Mouse (Mus musculus) c-Kit-negative CD71-positive TER-119-positive erythroid progenitor cells, embryonic 14.5 days (primary cell): ENCODE measurements around the gene Ficd.
A peak's percentile ranks its signal among the peaks of the same experiment; 100 is the strongest.

ENCODE experiments used
- DNase-seq: peaks from one replicate; pipeline ENCODE4 v3.0.0-alpha.2; 2013; ENCODE audit warnings: low read depth, low spot score

The Ficd gene

DNA sequence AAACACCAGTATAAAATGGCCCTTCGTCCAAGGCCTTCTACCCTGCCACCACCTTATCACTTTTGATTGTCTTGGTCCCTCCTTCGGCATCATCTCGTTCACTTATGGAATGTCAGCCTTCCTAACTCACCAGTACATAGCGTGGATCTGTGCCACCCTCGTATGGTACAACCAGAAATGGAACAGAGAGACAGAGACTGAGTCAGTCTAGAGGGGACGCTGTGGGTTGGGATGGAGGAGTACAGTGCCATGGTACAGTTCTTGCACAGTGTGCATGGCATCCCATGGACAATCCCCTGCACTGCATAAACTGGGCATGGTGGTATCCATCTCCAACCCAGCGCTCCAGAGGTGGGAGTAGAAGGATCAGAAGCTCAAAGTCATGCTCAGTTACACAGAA is 6.9 kb upstream of the Ficd start:
- DNase-seq: no peak

DNA sequence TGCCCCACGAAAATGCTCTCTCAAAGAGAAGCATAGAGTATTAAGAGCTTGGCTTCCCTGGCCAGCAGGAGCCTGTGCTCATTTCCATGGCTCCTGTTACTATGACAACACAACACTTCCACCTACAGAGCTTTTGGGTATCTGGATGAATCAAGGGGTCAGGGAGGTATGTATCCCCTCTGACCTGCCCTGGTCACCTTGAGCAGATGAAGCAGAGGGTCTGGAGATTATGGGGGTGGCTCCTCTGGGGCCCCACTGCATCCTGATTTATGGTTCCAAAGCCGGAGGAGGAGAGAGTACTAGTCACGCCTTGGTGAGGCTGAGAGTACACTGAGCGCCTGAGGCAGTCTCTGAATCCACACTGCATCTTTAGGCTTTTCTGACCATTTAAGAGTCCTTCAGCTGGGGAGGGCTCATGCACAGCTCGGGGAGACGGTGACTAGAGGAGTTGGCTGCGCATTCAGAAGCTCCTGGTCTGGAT is 4.9 kb upstream of the Ficd start:
- DNase-seq: no peak

DNA sequence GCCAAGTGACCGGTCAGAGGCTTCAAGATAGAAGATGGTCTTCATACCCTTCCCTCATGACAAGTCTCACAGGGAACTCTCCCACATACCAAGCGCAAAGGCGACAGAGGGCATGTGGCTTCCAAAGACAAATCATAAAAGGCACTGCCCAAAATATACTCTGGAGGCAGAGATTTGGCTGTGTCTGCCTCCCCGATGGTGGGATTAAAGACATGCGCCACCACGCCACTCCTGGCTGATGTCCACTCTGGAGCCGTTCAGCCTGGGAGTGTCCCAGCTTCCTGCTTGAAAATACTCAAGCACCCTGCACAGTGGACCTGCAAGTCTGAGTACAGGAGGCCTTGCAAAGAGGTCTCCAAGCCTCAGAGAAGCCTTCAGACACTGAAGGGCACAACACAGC is 4.4 kb upstream of the Ficd start:
- no peak for DNase-seq

DNA sequence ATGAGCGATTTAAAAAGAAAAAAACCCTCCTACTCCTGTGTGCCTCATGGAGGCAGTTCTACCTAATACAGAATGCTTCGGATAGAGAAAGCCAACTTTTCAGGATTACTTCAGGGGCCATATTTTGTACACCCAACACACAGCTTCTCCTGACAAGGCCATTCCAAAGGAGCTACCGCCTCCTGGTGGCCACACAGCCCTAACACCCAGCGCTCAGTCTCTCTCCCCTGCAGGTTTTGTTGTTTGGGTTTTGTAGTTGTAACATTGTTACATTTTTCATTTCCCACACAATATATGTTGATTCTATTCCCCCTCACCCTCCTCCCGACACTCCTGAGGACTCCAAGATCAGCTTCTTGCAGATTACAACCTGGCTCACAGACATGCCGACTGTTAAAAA is 3.4 kb upstream of the Ficd start:
- DNase-seq: no peak

DNA sequence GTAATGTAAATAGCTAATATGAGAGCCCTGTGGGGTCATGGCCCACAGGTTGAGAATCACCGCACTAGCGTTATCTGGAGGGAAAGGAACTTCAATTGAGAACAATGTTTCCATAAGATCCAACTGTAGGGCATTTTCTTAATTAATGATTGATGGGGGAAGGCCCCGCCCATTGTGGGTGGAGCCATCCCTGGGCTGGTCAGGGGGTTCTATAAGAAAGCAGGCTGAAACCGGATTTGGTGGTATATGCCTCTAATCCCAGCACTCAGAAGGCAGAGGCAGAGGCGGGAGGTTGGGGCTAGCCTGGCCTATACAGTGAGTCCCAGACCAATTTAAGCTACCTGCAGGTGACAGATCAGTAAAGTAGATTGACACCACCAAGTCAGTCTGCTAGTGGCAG is 1.2 kb upstream of the Ficd start:
- no peak for DNase-seq

DNA sequence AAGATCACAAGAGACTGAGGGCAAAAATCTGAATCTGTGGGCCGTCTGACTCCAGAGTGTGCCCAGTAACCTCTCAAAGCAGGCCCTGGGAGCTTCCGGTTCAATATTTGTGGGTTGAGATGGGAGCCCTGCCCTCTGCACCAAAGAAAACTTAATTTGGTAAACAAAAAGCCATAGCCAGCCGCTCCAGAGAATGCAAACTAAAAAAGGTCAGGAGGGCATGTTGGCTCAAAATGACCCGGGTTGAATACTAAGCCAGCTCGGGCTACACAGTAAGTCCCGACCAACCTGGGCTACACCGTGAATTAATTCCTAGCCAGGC is 619 bp upstream of the Ficd start:
- no peak for DNase-seq

DNA sequence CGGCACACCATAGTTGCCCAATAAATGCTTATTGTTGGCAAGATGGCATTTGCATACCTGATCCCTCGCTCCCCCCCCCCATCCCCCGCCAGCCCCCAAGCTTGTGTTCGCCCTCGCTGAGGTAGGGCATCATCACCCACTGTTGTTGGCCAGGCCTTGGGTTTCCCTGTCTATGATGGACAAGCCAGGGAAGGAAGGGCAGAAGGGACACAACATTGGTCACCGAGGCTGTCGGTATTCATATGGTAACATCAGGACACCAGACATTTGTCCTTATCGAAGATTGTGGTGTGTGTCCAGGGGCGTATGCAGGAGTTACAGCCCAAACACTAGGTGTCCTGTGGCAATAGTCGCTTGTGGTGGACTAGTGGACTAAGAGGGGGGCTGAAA is 505 bp downstream of the Ficd start:
- DNase-seq: no peak

DNA sequence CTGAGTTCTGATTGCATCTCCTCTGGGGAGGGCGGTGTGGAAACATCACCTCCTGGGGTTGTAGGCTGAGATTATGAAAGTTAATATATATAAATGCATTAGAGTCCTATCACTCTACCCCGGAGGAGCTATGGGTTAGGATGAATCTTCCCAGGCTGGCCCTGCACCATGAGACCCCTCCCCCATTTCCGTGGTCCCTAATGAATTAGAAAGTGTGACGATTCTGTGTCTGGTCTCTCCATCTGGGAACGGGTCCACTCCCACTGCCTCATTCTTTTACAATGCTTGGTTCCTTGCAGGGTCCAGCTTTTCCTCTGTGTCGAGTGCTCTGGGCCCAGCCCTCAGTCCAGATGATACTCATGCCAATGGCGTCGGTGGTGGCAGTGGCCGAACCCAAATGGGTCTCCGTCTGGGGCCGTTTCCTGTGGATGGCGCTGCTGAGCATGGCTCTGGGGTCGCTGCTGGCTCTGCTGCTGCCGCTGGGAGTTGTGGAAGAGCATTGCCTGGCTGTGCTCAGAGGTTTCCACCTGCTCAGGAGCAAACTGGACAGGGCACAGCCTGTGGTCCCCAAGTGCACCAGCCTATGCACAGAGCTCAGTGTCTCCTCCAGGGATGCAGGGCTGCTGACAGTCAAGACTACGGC is 1.0 kb downstream of the Ficd start:
- no peak for DNase-seq

DNA sequence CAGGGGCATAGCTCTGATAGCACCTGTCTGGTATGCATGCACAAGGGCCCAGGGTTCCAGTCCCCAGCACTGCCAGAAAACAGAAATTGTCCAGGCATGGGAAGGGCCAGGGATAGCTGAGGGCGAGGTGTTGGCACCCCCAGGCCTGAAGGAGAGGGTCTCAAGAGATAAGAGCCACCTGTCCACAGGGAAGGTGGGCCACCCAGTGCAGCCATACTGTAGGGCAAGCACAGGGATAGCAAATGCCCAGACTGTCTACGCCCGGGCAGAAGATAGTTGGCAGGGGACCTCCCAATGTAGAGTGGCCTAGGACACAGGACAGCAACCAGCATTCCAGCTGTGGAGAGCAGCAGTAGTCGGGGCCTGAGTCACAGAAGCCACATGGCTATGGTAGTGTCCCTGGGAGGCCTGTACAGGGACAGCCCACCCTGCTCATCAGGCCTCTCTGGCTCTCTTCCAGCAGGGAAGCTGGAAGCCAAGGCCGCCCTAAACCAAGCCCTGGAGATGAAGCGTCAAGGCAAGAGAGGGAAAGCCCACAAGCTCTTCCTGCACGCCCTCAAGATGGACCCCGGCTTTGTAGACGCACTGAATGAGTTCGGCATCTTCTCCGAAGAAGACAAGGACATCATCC is 2.1 kb downstream of the Ficd start:
- DNase-seq: no peak

DNA sequence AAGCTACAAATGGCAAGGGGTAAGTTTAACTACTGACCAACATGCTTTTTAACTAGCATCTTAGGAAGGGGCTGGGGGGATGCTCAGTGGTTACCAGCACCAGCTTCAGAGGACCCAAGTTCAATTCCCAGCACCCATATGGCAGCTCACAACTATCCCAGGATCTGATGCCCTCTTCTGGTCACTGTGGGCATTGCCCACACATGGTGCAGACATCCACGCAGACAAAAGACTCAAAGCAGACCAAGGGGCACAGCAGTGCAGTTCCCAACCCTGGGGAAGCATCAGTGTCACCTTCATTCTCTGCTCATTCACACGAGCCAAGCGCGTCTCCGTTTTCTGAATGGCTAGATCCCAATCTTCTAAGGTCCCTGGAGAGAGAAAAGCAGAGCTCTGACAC is 12.0 kb downstream of the Ficd start:
- DNase-seq: no peak

DNA sequence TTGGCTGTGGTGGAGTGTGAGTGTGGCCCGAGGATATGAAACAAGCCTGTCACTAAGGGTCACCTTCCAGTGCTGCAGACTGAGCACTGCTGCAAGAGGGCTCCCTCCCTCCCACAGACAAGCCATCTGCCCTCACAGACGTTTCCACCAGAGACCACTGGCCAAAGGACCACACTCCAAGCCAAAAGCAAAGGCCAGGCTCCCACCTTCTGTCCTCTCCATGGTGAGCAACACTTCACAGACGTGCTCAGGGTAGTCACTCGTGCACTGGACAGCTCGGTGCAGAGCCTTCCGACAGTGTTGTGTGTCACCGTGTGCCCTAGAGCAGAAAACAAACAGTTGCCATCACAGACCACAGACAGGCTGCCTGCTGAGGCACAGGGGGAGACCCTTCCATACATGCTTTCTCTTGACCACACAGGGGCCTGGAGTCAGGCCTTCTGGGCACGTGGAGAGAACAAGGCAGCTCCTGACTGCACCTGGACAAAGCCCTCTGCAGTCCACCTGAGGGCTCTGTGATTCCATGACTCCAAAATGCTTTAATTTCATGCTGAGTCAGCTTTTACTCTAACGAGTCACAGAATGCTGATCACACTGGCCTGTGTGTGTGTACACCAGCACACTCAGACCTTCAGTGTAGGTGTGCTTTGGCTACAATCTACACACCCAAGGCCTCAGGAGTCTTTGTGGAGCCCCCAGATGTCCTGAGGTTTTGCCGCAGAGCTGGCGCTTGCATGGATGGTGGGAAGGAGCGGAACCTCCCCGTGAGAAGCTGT is 13.1 kb downstream of the Ficd start:
- DNase-seq: no peak

DNA sequence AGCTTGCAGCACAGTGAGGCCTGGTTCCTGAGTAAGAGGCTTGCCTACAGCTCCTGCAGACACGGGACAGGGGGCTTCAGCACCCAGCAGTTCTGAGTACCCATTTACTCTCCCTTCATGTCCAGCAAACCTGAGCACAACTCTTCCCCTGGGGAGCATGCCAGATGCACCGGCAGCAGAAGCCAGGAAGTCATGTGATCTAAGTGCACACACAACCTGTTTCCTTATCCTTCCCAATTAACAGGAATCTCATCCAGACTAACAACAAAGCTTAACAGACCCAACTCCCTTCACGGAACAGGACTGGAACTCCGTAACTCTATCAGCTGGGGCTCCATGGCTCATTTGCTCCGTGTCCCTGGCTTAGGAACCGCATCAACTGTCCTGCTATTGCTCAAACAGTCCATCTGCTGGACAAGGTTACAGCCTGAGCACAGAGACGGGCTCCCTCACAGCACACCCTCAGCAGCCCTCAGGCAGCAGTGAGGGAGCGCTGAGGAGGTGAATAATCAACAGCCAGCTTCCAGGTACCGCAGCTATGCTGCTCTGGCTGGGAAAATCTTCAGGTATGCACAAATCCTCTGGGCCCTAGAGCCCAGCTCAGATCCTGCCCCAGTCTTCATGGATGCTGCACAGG is 16.0 kb downstream of the Ficd start:
- DNase-seq: no peak

DNA sequence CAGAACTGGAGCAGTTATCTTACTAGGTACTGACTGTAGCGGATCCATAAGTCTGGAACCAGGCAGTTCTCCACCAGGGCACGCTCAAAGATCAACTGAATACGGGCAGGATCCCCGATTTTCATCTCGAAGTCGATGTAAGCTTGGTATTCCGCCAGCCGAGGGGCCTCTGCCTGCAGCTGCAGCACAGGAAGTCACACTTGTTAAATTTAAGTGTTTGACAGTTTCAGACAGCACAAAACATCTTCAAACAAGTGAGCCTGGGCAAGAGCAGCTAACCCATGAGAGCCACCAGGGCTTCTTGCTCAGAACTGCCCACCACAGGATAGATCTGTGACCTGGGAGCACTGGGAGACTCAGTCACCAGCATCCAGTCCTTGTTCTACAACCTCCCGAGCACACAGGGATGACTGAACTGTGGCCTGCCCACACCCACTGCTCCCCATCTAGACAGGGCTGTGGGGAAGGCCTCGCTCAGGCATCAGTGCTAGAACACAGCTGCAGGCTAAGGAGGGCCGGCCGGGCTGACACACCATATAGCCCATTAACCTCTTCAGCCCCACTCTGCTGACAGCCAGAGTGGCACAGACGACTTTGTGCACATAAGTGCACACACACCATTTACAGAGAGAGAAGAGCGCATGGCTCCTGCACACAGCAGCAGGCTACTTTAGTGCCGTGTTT is 19.9 kb downstream of the Ficd start:
- DNase-seq: no peak

DNA sequence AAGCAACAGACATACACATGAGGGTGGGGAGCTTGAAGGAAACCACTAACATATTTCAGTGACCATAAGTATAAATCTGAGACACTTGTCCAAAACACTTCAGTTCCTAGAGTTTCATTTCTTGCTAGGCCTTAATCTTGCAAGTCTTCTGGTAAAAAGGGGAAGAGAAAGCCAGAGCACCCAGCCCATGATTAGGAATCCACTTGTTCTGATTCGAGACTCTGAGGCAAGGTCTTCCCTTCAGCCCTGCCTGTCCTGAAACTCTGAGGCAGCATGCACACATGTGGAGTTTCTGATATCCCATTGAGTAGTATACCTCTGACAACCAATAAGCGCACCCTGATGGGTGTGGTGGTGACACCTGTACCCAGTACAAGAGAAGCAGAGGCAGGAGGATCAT is 26.0 kb downstream of the Ficd start:
- no peak for DNase-seq

DNA sequence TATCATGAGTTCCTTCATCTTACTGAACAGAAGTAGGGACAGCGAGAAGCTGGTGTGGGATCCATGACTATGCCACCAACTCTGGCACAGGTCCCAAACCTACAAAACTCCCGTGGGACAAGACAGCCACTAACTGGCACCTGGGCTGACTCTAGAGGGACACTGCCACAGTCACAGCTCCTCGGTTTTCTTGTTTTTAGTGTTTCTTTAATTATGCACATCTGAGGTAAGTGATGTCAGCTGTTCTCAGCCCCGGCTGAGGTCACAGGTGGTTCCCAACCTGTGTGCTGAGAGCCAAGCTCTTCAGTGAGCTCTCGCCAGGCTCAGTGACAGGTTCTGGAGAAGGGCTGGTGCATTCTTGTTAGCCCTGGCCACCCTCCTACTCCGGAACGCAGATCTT is 28.8 kb downstream of the Ficd start:
- DNase-seq: no peak

DNA sequence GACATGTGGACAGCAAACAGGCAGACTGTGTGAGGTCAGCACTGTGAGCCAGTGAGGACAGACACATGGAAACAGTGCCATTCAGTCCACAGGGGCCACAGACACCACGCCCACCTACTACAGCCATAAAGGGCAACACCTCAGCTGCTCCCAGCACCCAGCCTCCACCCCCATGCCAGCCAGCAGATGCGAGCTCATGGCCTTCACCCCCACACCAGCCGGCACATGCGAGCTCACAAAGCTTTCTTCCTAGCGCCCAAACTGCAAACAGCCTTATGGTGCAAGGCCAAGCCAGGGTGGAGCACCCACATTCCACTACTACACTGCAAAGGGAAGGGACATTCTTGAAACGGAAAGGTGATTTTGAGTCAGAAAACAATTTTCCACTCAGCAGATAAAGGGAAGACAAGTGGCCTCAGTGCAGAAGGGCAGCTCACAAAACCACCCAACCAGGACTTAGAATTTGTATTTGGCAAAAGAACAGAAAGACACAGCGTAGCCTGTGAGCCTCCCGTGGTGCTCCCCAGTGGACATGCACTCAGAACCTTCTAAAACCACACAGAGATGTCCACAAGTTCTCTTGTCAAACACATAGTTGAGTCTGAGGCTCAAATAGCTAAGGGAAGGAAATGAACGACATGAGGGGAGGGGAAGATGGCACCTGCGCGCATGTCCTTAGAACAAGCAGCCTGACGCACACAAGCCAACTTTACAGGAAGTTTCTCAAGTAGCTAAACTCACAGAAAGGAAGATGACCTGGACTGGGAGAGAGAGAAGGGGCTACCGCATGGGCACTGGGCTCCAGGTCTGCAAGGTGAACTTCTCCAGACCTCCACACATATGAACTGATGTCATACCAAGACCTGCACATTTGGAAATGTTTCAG is 30.3 kb downstream of the Ficd start:
- DNase-seq: no peak

DNA sequence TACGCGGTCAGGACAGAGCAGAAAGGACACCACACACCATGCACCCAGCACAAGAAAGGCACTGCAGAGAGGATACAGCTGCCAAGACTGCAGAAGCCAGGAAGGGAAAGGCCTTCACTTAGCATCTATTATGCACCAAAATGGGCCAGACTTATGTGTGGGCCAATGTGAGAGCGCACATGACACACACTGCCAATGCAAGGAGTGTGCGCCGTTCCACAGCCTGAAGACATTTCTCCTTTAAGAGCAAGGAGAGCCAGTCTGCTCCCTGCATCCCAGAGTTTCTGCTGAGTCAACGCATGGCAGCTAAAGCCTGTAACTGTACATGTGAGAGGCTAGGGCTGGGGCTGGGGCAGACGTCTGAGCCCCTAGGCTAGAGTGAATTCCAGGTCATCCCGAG is 33.2 kb downstream of the Ficd start:
- DNase-seq: no peak

DNA sequence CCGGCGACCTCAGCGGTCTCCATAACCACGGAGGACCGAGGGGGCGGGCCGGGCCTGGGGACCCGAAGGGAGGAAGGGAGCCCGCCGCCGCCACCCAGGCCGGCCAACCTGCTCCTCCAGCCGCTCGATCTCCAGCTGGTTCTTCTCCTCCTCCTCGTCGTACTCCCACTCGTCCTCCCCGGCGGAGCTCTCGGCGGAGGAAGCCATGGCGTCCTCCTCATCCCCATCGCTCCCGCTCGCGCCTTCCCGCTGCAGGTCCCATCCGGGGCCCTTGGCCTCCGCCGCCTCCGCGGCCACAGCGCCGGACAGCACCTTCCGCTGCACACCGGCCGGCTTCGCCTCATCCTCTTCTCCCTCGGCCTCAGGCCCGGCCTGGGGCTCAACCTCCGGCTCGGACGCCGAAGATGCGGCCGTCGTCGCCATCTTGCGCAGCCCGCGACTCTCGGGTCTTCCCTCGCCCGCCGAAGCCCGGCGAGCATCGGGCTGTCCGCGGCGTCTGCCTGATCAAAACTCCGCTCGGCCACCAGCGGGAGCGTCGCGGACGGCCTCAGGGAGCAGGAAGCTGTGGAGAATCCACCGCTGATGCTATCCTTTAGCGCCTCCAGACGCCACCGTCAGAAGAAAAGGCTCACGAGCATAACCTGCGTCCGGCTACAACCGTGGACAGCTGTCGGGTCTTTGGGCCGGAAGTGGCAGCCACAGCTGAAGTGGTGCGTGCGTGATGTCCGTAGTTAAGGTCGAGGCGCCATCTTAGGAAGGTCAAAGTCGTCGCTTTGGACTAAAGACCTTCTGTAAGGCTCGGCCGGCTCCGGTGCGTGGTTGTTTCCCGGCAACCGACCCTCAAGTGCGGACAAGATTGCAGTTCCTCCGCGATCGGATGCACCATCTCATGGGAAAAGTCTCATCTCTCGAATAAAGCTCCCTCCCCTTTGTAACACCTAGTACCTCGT is 35.9 kb downstream of the Ficd start:
- peak; percentile 87 for DNase-seq

DNA sequence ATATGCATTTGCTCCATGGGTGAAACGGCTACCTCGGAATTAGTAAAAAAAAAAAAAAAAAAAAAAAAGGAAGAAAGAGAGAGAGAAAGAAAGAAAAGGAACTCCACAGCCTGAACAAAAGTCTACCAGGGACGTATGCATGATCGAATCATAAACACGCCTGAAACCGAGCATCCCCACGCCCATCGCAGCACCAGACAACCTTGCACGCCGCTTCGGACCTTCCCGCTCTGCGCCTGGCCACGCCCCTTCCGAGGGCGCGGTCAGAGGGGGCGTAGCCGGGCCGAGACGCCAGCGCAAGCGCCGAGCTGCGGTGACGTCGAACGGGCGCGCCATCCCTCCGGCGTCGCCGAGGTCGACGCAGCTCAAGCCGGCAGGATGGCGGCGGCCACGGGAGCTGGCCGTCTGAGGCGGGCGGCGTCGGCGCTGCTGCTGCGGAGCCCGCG is 36.9 kb downstream of the Ficd start, which contains the start of the genes Sart3 and Iscu:
TSS of gene Sart3 (minus strand) at position 61 of the 446 bp plus-strand sequence.
TSS of gene Iscu (plus strand) at position 299 of the 446 bp plus-strand sequence.
- peak; percentile 89 for DNase-seq
